Mouse (Mus musculus): ENCODE measurements around the gene Ccnd2. TPM values are rescaled to one million over a fixed set of nuclear protein-coding genes. Genes with fewer than 3 reads are reported as not detected.
A peak's percentile ranks its signal among the peaks of the same experiment; 100 is the strongest.

Ccnd2 gene
- polyA plus RNA-seq, 1 experiment from 2014 or later: 46.1 TPM

GRCm38 (mm10) chr6:127149944-127150662, 1.9 kb downstream of the Ccnd2 start:
- no peaks in the 10 kb centered on the region for H3K9me3 ChIP-seq (replicated peaks; ENCODE audit: control insufficient read depth, low read length)
- no peaks in the 10 kb centered on the region for H3K36me3 ChIP-seq (ENCODE audit: control insufficient read depth, insufficient read depth)
- peak overlapping the region; percentile 82 for H3K4me2 ChIP-seq (ENCODE audit: low read depth, low read length)
- peaks cover 74% of the 10 kb centered on the region for H3K27me3 ChIP-seq (ENCODE audit: control insufficient read depth, insufficient read depth, low read depth, low read length)
- peaks cover 57% of the 10 kb centered on the region for H3K4me1 ChIP-seq (ENCODE audit: control insufficient read depth, low read depth, low read length)
- H3K4me3 ChIP-seq (ENCODE audit: low read depth, low read length): peak overlapping the region; percentile 62
- no peak for ATAC-seq (ENCODE audit: low read depth)
- under 1% methylated on average over 38 of the region's 38 CpGs for WGBS (ENCODE audit: insufficient replicate concordance)
- no peak overlapping the region for H3K27ac ChIP-seq (ENCODE audit: low read length)
- H3K9ac ChIP-seq (ENCODE audit: low read depth, low read length): peak overlapping the region; percentile 58

GRCm38 (mm10) chr6:127149303-127149943, 2.6 kb downstream of the Ccnd2 start:
- Histone ChIP-seq H3K27me3 (ENCODE audit: control insufficient read depth, insufficient read depth, low read depth, low read length) (peaks cover 67% of the 10 kb centered on the region), H3K4me3 (ENCODE audit: low read depth, low read length) (peak overlapping the region; percentile 62), H3K27ac (ENCODE audit: low read length) (no peak overlapping the region), H3K9ac (ENCODE audit: low read depth, low read length) (peak overlapping the region; percentile 58), H3K4me2 (ENCODE audit: low read depth, low read length) (peak overlapping the region; percentile 82), H3K4me1 (ENCODE audit: control insufficient read depth, low read depth, low read length) (peaks cover 53% of the 10 kb centered on the region), H3K9me3 (replicated peaks; ENCODE audit: control insufficient read depth, low read length) (no peaks in the 10 kb centered on the region), H3K36me3 (ENCODE audit: control insufficient read depth, insufficient read depth) (no peaks in the 10 kb centered on the region)
- no peak for ATAC-seq (ENCODE audit: low read depth)
- under 1% methylated on average over 30 of the region's 30 CpGs for WGBS (ENCODE audit: insufficient replicate concordance)

GRCm38 (mm10) chr6:127148526-127149302, 3.3 kb downstream of the Ccnd2 start:
- no peak overlapping the region for H3K27ac ChIP-seq (ENCODE audit: low read length)
- peak overlapping the region; percentile 62 for H3K4me3 ChIP-seq (ENCODE audit: low read depth, low read length)
- WGBS (ENCODE audit: insufficient replicate concordance): 16% methylated on average over 20 of the region's 20 CpGs
- no peak for ATAC-seq (ENCODE audit: low read depth)
- H3K9me3 ChIP-seq (replicated peaks; ENCODE audit: control insufficient read depth, low read length): no peaks in the 10 kb centered on the region
- H3K36me3 ChIP-seq (ENCODE audit: control insufficient read depth, insufficient read depth): no peaks in the 10 kb centered on the region
- peak overlapping the region; percentile 58; the same call in 1 of the 2 replicates for H3K9ac ChIP-seq (ENCODE audit: low read depth, low read length)
- peaks cover 60% of the 10 kb centered on the region for H3K27me3 ChIP-seq (ENCODE audit: control insufficient read depth, insufficient read depth, low read depth, low read length)
- H3K4me2 ChIP-seq (ENCODE audit: low read depth, low read length): peak overlapping the region; percentile 82
- peaks cover 47% of the 10 kb centered on the region for H3K4me1 ChIP-seq (ENCODE audit: control insufficient read depth, low read depth, low read length)

GRCm38 (mm10) chr6:127147665-127148064, 4.3 kb downstream of the Ccnd2 start:
- H3K27ac ChIP-seq (ENCODE audit: low read length): no peak overlapping the region
- no peaks in the 10 kb centered on the region for H3K36me3 ChIP-seq (ENCODE audit: control insufficient read depth, insufficient read depth)
- no peaks in the 10 kb centered on the region for H3K9me3 ChIP-seq (replicated peaks; ENCODE audit: control insufficient read depth, low read length)
- WGBS (ENCODE audit: insufficient replicate concordance): 2% methylated on average over 4 of the region's 4 CpGs
- H3K27me3 ChIP-seq (ENCODE audit: control insufficient read depth, insufficient read depth, low read depth, low read length): peaks cover 49% of the 10 kb centered on the region
- ATAC-seq (ENCODE audit: low read depth): no peak
- H3K4me1 ChIP-seq (ENCODE audit: control insufficient read depth, low read depth, low read length): peaks cover 39% of the 10 kb centered on the region
- H3K4me2 ChIP-seq (ENCODE audit: low read depth, low read length): no peak overlapping the region
- no peak overlapping the region for H3K4me3 ChIP-seq (ENCODE audit: low read depth, low read length)
- no peak overlapping the region for H3K9ac ChIP-seq (ENCODE audit: low read depth, low read length)

- no peak overlapping the region for H3K4me2 ChIP-seq (ENCODE audit: low read depth, low read length)
- H3K27ac ChIP-seq (ENCODE audit: low read length): no peak overlapping the region
- no peak for ATAC-seq (ENCODE audit: low read depth)
- peaks cover 30% of the 10 kb centered on the region for H3K4me1 ChIP-seq (ENCODE audit: control insufficient read depth, low read depth, low read length)
- WGBS (ENCODE audit: insufficient replicate concordance): 73% methylated on average over 3 of the region's 3 CpGs
- no peaks in the 10 kb centered on the region for H3K36me3 ChIP-seq (ENCODE audit: control insufficient read depth, insufficient read depth)
- H3K9me3 ChIP-seq (replicated peaks; ENCODE audit: control insufficient read depth, low read length): no peaks in the 10 kb centered on the region
- no peak overlapping the region for H3K4me3 ChIP-seq (ENCODE audit: low read depth, low read length)
- H3K27me3 ChIP-seq (ENCODE audit: control insufficient read depth, insufficient read depth, low read depth, low read length): peaks cover 37% of the 10 kb centered on the region
- no peak overlapping the region for H3K9ac ChIP-seq (ENCODE audit: low read depth, low read length)
These were observed 5.6 kb downstream of the Ccnd2 start for GRCm38 (mm10) chr6:127146322-127146947.

GRCm38 (mm10) chr6:127145464-127146190, 6.4 kb downstream of the Ccnd2 start:
- no peak overlapping the region for H3K4me2 ChIP-seq (ENCODE audit: low read depth, low read length)
- peaks cover 29% of the 10 kb centered on the region for H3K27me3 ChIP-seq (ENCODE audit: control insufficient read depth, insufficient read depth, low read depth, low read length)
- H3K4me3 ChIP-seq (ENCODE audit: low read depth, low read length): no peak overlapping the region
- H3K27ac ChIP-seq (ENCODE audit: low read length): no peak overlapping the region
- no peak for ATAC-seq (ENCODE audit: low read depth)
- no peak overlapping the region for H3K9ac ChIP-seq (ENCODE audit: low read depth, low read length)
- peaks cover 24% of the 10 kb centered on the region for H3K4me1 ChIP-seq (ENCODE audit: control insufficient read depth, low read depth, low read length)
- no peaks in the 10 kb centered on the region for H3K36me3 ChIP-seq (ENCODE audit: control insufficient read depth, insufficient read depth)
- H3K9me3 ChIP-seq (replicated peaks; ENCODE audit: control insufficient read depth, low read length): no peaks in the 10 kb centered on the region
- 28% methylated on average over 20 of the region's 20 CpGs for WGBS (ENCODE audit: insufficient replicate concordance)

GRCm38 (mm10) chr6:127143576-127144288, 8.3 kb downstream of the Ccnd2 start:
- no peak overlapping the region for H3K4me3 ChIP-seq (ENCODE audit: low read depth, low read length)
- H3K4me1 ChIP-seq (ENCODE audit: control insufficient read depth, low read depth, low read length): peaks cover 13% of the 10 kb centered on the region; the same call in 1 of the 2 replicates
- H3K4me2 ChIP-seq (ENCODE audit: low read depth, low read length): no peak overlapping the region
- no peak overlapping the region for H3K27ac ChIP-seq (ENCODE audit: low read length)
- WGBS (ENCODE audit: insufficient replicate concordance): 60% methylated on average over 7 of the region's 7 CpGs
- no peak for ATAC-seq (ENCODE audit: low read depth)
- H3K9ac ChIP-seq (ENCODE audit: low read depth, low read length): no peak overlapping the region
- H3K27me3 ChIP-seq (ENCODE audit: control insufficient read depth, insufficient read depth, low read depth, low read length): peaks cover 10% of the 10 kb centered on the region
- no peaks in the 10 kb centered on the region for H3K9me3 ChIP-seq (replicated peaks; ENCODE audit: control insufficient read depth, low read length)
- H3K36me3 ChIP-seq (ENCODE audit: control insufficient read depth, insufficient read depth): no peaks in the 10 kb centered on the region

- no peak overlapping the region for H3K9ac ChIP-seq (ENCODE audit: low read depth, low read length)
- H3K4me2 ChIP-seq (ENCODE audit: low read depth, low read length): no peak overlapping the region
- WGBS (ENCODE audit: insufficient replicate concordance): 40% methylated on average over 10 of the region's 10 CpGs
- H3K4me1 ChIP-seq (ENCODE audit: control insufficient read depth, low read depth, low read length): peaks cover 13% of the 10 kb centered on the region; the same call in 1 of the 2 replicates
- no peak for ATAC-seq (ENCODE audit: low read depth)
- H3K36me3 ChIP-seq (ENCODE audit: control insufficient read depth, insufficient read depth): no peaks in the 10 kb centered on the region
- peaks cover 4% of the 10 kb centered on the region for H3K27me3 ChIP-seq (ENCODE audit: control insufficient read depth, insufficient read depth, low read depth, low read length)
- no peaks in the 10 kb centered on the region for H3K9me3 ChIP-seq (replicated peaks; ENCODE audit: control insufficient read depth, low read length)
- no peak overlapping the region for H3K4me3 ChIP-seq (ENCODE audit: low read depth, low read length)
- no peak overlapping the region for H3K27ac ChIP-seq (ENCODE audit: low read length)
These were observed 8.9 kb downstream of the Ccnd2 start for GRCm38 (mm10) chr6:127143124-127143520.
